Mouse (Mus musculus): ENCODE data around the gene Pi16. TPM values are rescaled to one million over a fixed set of nuclear protein-coding genes. Genes with fewer than 3 reads are reported as not detected.

Gene Pi16
- polyA plus RNA-seq, 1 experiment from 2014 or later = 3.5 TPM

- ATAC-seq (replicated peaks; ENCODE audit: extremely low read depth, insufficient read depth, low FRiP score) = no peak
- WGBS = 87% methylated on average over 6 of the region's 6 CpGs
- H3K36me3 ChIP-seq (ENCODE audit: control insufficient read depth, insufficient read depth) = peaks cover 19% of the 10 kb centered on the region
- no peak overlapping the region for H3K4me3 ChIP-seq (ENCODE audit: low read length)
- H3K27ac ChIP-seq (ENCODE audit: low read length) = no peak overlapping the region
- H3K9me3 ChIP-seq (replicated peaks; ENCODE audit: control insufficient read depth, low read length) = no peaks in the 10 kb centered on the region
- H3K4me1 ChIP-seq (ENCODE audit: control insufficient read depth, insufficient read depth, low read length) = peaks cover 19% of the 10 kb centered on the region
- H3K4me2 ChIP-seq (ENCODE audit: low read depth, low read length) = no peak overlapping the region
- no peaks in the 10 kb centered on the region for H3K27me3 ChIP-seq (ENCODE audit: control insufficient read depth, insufficient read depth, low read length)
- H3K9ac ChIP-seq (ENCODE audit: low read length) = no peak overlapping the region
Measured at GRCm38 (mm10) chr17:29301421-29301820, 16.1 kb upstream of the Pi16 start.

GRCm38 (mm10) chr17:29302149-29302548 lies 15.3 kb upstream of the Pi16 start:
- Histone ChIP-seq H3K4me1 (ENCODE audit: control insufficient read depth, insufficient read depth, low read length) (peaks cover 19% of the 10 kb centered on the region), H3K27ac (ENCODE audit: low read length) (no peak overlapping the region), H3K27me3 (ENCODE audit: control insufficient read depth, insufficient read depth, low read length) (no peaks in the 10 kb centered on the region), H3K36me3 (ENCODE audit: control insufficient read depth, insufficient read depth) (peaks cover 19% of the 10 kb centered on the region), H3K9ac (ENCODE audit: low read length) (no peak overlapping the region), H3K9me3 (replicated peaks; ENCODE audit: control insufficient read depth, low read length) (no peaks in the 10 kb centered on the region), H3K4me2 (ENCODE audit: low read depth, low read length) (no peak overlapping the region), H3K4me3 (ENCODE audit: low read length) (no peak overlapping the region)
- ATAC-seq (replicated peaks; ENCODE audit: extremely low read depth, insufficient read depth, low FRiP score) = no peak
- 57% methylated on average over 5 of the region's 5 CpGs for WGBS

GRCm38 (mm10) chr17:29303087-29303486 lies 14.4 kb upstream of the Pi16 start:
- Histone ChIP-seq H3K27ac (ENCODE audit: low read length) (no peak overlapping the region), H3K4me2 (ENCODE audit: low read depth, low read length) (no peak overlapping the region), H3K36me3 (ENCODE audit: control insufficient read depth, insufficient read depth) (peaks cover 19% of the 10 kb centered on the region), H3K9me3 (replicated peaks; ENCODE audit: control insufficient read depth, low read length) (no peaks in the 10 kb centered on the region), H3K4me1 (ENCODE audit: control insufficient read depth, insufficient read depth, low read length) (peaks cover 19% of the 10 kb centered on the region), H3K4me3 (ENCODE audit: low read length) (no peak overlapping the region), H3K9ac (ENCODE audit: low read length) (no peak overlapping the region), H3K27me3 (ENCODE audit: control insufficient read depth, insufficient read depth, low read length) (no peaks in the 10 kb centered on the region)
- WGBS = 62% methylated on average over 3 of the region's 3 CpGs
- ATAC-seq (replicated peaks; ENCODE audit: extremely low read depth, insufficient read depth, low FRiP score) = no peak

- no peak overlapping the region for H3K4me3 ChIP-seq (ENCODE audit: low read length)
Measured at GRCm38 (mm10) chr17:29303856-29304255, 13.6 kb upstream of the Pi16 start.

GRCm38 (mm10) chr17:29304376-29305057 lies 13.0 kb upstream of the Pi16 start:
- H3K9me3 ChIP-seq (replicated peaks; ENCODE audit: control insufficient read depth, low read length) = no peaks in the 10 kb centered on the region
- no peak overlapping the region; the same call in 1 of the 2 replicates for H3K27ac ChIP-seq (ENCODE audit: low read length)
- H3K27me3 ChIP-seq (ENCODE audit: control insufficient read depth, insufficient read depth, low read length) = no peaks in the 10 kb centered on the region
- WGBS = 50% methylated on average over 13 of the region's 13 CpGs
- ATAC-seq (replicated peaks; ENCODE audit: extremely low read depth, insufficient read depth, low FRiP score) = no peak
- H3K4me3 ChIP-seq (ENCODE audit: low read length) = no peak overlapping the region
- peaks cover 19% of the 10 kb centered on the region for H3K4me1 ChIP-seq (ENCODE audit: control insufficient read depth, insufficient read depth, low read length)
- peaks cover 14% of the 10 kb centered on the region for H3K36me3 ChIP-seq (ENCODE audit: control insufficient read depth, insufficient read depth)
- H3K9ac ChIP-seq (ENCODE audit: low read length) = no peak overlapping the region
- no peak overlapping the region for H3K4me2 ChIP-seq (ENCODE audit: low read depth, low read length)

More at GRCm38 (mm10) chr17:29303856-29304255, 13.6 kb upstream of the Pi16 start:
- 82% methylated on average over 3 of the region's 3 CpGs for WGBS
- Histone ChIP-seq H3K9ac (ENCODE audit: low read length) (no peak overlapping the region), H3K4me2 (ENCODE audit: low read depth, low read length) (no peak overlapping the region), H3K36me3 (ENCODE audit: control insufficient read depth, insufficient read depth) (peaks cover 14% of the 10 kb centered on the region), H3K27me3 (ENCODE audit: control insufficient read depth, insufficient read depth, low read length) (no peaks in the 10 kb centered on the region), H3K27ac (ENCODE audit: low read length) (no peak overlapping the region), H3K4me1 (ENCODE audit: control insufficient read depth, insufficient read depth, low read length) (peaks cover 19% of the 10 kb centered on the region), H3K9me3 (replicated peaks; ENCODE audit: control insufficient read depth, low read length) (no peaks in the 10 kb centered on the region)
- ATAC-seq (replicated peaks; ENCODE audit: extremely low read depth, insufficient read depth, low FRiP score) = no peak

GRCm38 (mm10) chr17:29305058-29305806 lies 12.2 kb upstream of the Pi16 start:
- no peaks in the 10 kb centered on the region for H3K9me3 ChIP-seq (replicated peaks; ENCODE audit: control insufficient read depth, low read length)
- WGBS = 16% methylated on average over 15 of the region's 15 CpGs
- no peak overlapping the region; the same call in 1 of the 2 replicates for H3K27ac ChIP-seq (ENCODE audit: low read length)
- H3K4me1 ChIP-seq (ENCODE audit: control insufficient read depth, insufficient read depth, low read length) = peaks cover 16% of the 10 kb centered on the region
- no peaks in the 10 kb centered on the region for H3K27me3 ChIP-seq (ENCODE audit: control insufficient read depth, insufficient read depth, low read length)
- no peak for ATAC-seq (replicated peaks; ENCODE audit: extremely low read depth, insufficient read depth, low FRiP score)
- no peak overlapping the region for H3K9ac ChIP-seq (ENCODE audit: low read length)
- H3K4me3 ChIP-seq (ENCODE audit: low read length) = no peak overlapping the region
- H3K4me2 ChIP-seq (ENCODE audit: low read depth, low read length) = 0 out of 2 replicates have a peak overlapping the region, but pooled peaks have one; percentile 4
- H3K36me3 ChIP-seq (ENCODE audit: control insufficient read depth, insufficient read depth) = peaks cover 12% of the 10 kb centered on the region

GRCm38 (mm10) chr17:29305871-29306270 lies 11.6 kb upstream of the Pi16 start:
- no peak overlapping the region for H3K27ac ChIP-seq (ENCODE audit: low read length)
- peaks cover 16% of the 10 kb centered on the region for H3K4me1 ChIP-seq (ENCODE audit: control insufficient read depth, insufficient read depth, low read length)

GRCm38 (mm10) chr17:29310056-29310623 lies 7.3 kb upstream of the Pi16 start:
- Histone ChIP-seq H3K27me3 (ENCODE audit: control insufficient read depth, insufficient read depth, low read length) (no peaks in the 10 kb centered on the region), H3K4me3 (ENCODE audit: low read length) (no peak overlapping the region), H3K36me3 (ENCODE audit: control insufficient read depth, insufficient read depth) (0 out of 2 replicates have a peak, but pooled peaks cover 3% of the 10 kb centered on the region), H3K27ac (ENCODE audit: low read length) (no peak overlapping the region), H3K4me2 (ENCODE audit: low read depth, low read length) (no peak overlapping the region), H3K9me3 (replicated peaks; ENCODE audit: control insufficient read depth, low read length) (peaks cover 6% of the 10 kb centered on the region), H3K4me1 (ENCODE audit: control insufficient read depth, insufficient read depth, low read length) (peaks cover 9% of the 10 kb centered on the region), H3K9ac (ENCODE audit: low read length) (no peak overlapping the region)
- no peak for ATAC-seq (replicated peaks; ENCODE audit: extremely low read depth, insufficient read depth, low FRiP score)
- 72% methylated on average over 21 of the region's 21 CpGs for WGBS

More at GRCm38 (mm10) chr17:29305871-29306270, 11.6 kb upstream of the Pi16 start:
- H3K9me3 ChIP-seq (replicated peaks; ENCODE audit: control insufficient read depth, low read length) = no peaks in the 10 kb centered on the region
- WGBS = 54% methylated on average over 7 of the region's 7 CpGs
- peaks cover 8% of the 10 kb centered on the region for H3K36me3 ChIP-seq (ENCODE audit: control insufficient read depth, insufficient read depth)
- no peaks in the 10 kb centered on the region for H3K27me3 ChIP-seq (ENCODE audit: control insufficient read depth, insufficient read depth, low read length)
- H3K4me3 ChIP-seq (ENCODE audit: low read length) = no peak overlapping the region
- no peak for ATAC-seq (replicated peaks; ENCODE audit: extremely low read depth, insufficient read depth, low FRiP score)
- peak overlapping the region; percentile 34; the same call in 1 of the 2 replicates for H3K9ac ChIP-seq (ENCODE audit: low read length)
- H3K4me2 ChIP-seq (ENCODE audit: low read depth, low read length) = no peak overlapping the region

- no peak overlapping the region for H3K9ac ChIP-seq (ENCODE audit: low read length)
- H3K9me3 ChIP-seq (replicated peaks; ENCODE audit: control insufficient read depth, low read length) = peaks cover 6% of the 10 kb centered on the region
- no peaks in the 10 kb centered on the region for H3K27me3 ChIP-seq (ENCODE audit: control insufficient read depth, insufficient read depth, low read length)
- 0 out of 2 replicates have a peak, but pooled peaks cover 3% of the 10 kb centered on the region for H3K36me3 ChIP-seq (ENCODE audit: control insufficient read depth, insufficient read depth)
- no peak overlapping the region for H3K27ac ChIP-seq (ENCODE audit: low read length)
- H3K4me3 ChIP-seq (ENCODE audit: low read length) = no peak overlapping the region
- no peak overlapping the region for H3K4me2 ChIP-seq (ENCODE audit: low read depth, low read length)
- H3K4me1 ChIP-seq (ENCODE audit: control insufficient read depth, insufficient read depth, low read length) = no peaks in the 10 kb centered on the region
- 81% methylated on average over 8 of the region's 8 CpGs for WGBS
- no peak for ATAC-seq (replicated peaks; ENCODE audit: extremely low read depth, insufficient read depth, low FRiP score)
Measured at GRCm38 (mm10) chr17:29311602-29312001, 5.9 kb upstream of the Pi16 start.

All from heart, embryonic 16.5 days (tissue).